ENCODE assay signal across 10 mouse cellular contexts in the genomic region with DNA sequence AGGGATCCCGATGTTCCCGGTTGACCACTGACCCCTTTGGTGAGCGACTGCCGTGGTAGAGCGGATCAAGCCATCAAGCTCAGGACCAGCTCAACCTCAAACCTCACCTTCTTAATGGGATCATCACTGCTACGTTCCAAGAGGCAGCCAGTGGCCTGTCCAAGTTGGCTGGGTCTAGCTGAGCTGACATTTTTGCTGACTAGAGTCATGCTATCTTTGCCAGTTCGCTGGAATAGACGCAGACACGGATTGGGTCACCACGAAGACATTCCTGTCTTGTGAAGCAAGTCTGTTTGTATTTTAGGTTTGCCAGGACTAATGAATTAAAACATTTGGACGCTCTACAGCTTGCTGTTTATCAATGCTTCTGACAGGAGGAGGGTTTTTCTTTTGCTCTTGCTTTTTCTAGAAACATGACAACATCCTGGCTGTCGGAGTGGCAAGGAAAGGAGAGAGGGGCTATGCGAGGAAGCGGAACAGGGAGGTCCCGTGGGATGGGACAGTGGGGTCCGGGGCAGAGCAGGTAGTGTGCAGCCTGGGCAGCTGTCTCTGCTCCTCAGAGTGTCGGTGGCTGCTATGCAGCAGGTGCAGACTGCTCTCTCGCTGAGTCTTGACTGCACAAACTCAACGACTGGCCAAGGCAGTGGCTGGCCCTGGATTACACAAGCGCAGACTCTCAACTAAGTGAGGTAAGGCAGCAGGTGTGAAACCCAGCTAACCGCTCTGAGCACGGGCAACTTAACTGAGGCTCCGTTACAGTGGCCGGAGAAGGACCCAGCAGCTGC. TPM values are rescaled to one million over a fixed set of nuclear protein-coding genes. Genes with fewer than 3 reads are reported as not detected.
A peak's percentile ranks its signal among the peaks of the same experiment; 100 is the strongest.
DNase-seq lines count a peak whose midpoint lies in the region; ATAC-seq lines count a peak whose summit lies in the region.
"Had no signal": no experiment of that assay in that cellular context is flagged by ENCODE, and none has a peak within 500 bp of the region (broad histone marks: within the 10 kb centered on the region; RNA-seq: fewer than 3 reads in every experiment).

A gene (plus strand): TSS at position 424 of the 785 bp plus-strand sequence.

- DNase-seq in urinary bladder, postnatal 36 days (ENCODE audit: low spot score in 2 of 2): peak; percentile 3 to 46
- no peak for DNase-seq in urinary bladder, postnatal 10 days (ENCODE audit: low spot score)
- peak; percentile 50 to 83 for DNase-seq in kidney, postnatal 25 days
- DNase-seq in T-cell, adult 2 months (ENCODE audit: low spot score): no peak
- DNase-seq in testis, postnatal 14 days (ENCODE audit: low spot score): no peak
- no peak for DNase-seq in forebrain, embryonic 14.5 days (ENCODE audit: low spot score)
- DNase-seq in right cerebral cortex, adult 2 months (ENCODE audit: low spot score in 2 of 2): no peak
- DNase-seq: cerebellum, adult 11 months had no signal

- no peaks in the 10 kb centered on the region for H3K27me3 ChIP-seq in heart, embryonic 14.5 days (ENCODE audit: control insufficient read depth, insufficient read depth, low read length)
- no peaks in the 10 kb centered on the region for H3K27me3 ChIP-seq in forebrain, embryonic 14.5 days (replicated peaks; ENCODE audit: control insufficient read depth, insufficient read depth, low read length)

- H3K4me1 ChIP-seq in heart, embryonic 14.5 days (ENCODE audit: control insufficient read depth in 2 of 2, insufficient read depth in 2 of 2, low read length in 2 of 2): peaks cover 17 to 25% of the 10 kb centered on the region in 2 experiments
- H3K4me1 ChIP-seq in forebrain, embryonic 14.5 days (ENCODE audit: control insufficient read depth, insufficient read depth, low read length): no peaks in the 10 kb centered on the region

- peak within 1 kb of the TSS; percentile 19; the same call in 1 of the 2 replicates for H3K4me2 ChIP-seq in heart, embryonic 14.5 days (ENCODE audit: low read length)
- H3K4me2 ChIP-seq in forebrain, embryonic 14.5 days (ENCODE audit: low read length): no peak within 1 kb of the TSS

- peak within 1 kb of the TSS; percentile 25 to 39; a peak in 2 of 4 replicates for H3K27ac ChIP-seq in heart, embryonic 14.5 days (replicated peaks in 1 of 2; ENCODE audit: control insufficient read depth in 1 of 2, insufficient read depth in 1 of 2, low read depth in 2 of 2, low read length in 2 of 2)
- no peak within 1 kb of the TSS for H3K27ac ChIP-seq in forebrain, embryonic 14.5 days (ENCODE audit: low read depth, low read length)

- H3K9me3 ChIP-seq in heart, embryonic 14.5 days (ENCODE audit: control insufficient read depth, low read length): no peaks in the 10 kb centered on the region
- H3K9me3 ChIP-seq in forebrain, embryonic 14.5 days (replicated peaks; ENCODE audit: control insufficient read depth, low read length): no peaks in the 10 kb centered on the region

- H3K36me3 ChIP-seq in heart, embryonic 14.5 days (ENCODE audit: control insufficient read depth, insufficient read depth, low read length): no peaks in the 10 kb centered on the region
- no peaks in the 10 kb centered on the region for H3K36me3 ChIP-seq in forebrain, embryonic 14.5 days (ENCODE audit: control insufficient read depth, insufficient read depth, low read length)

- 0 out of 2 replicates have a peak, but pooled peaks have one; percentile 23 for ATAC-seq in heart, embryonic 14.5 days (ENCODE audit: insufficient number of reproducible peaks, insufficient read depth, low FRiP score, low read depth)
- ATAC-seq in forebrain, embryonic 14.5 days: no peak
- ATAC-seq: inflammation-experienced regulatory T-cells, adult 6 months had no signal

- peak within 1 kb of the TSS in 1 of 2 experiments; percentile 13; a peak in 1 of 4 replicates for H3K4me3 ChIP-seq in heart, embryonic 14.5 days (ENCODE audit: control insufficient read depth in 1 of 2, insufficient read depth in 1 of 2, low read depth in 1 of 2, low read length in 2 of 2)
- H3K4me3 ChIP-seq in forebrain, embryonic 14.5 days (ENCODE audit: low read depth, low read length): no peak within 1 kb of the TSS

- H3K9ac ChIP-seq in heart, embryonic 14.5 days (ENCODE audit: low read length): no peak within 1 kb of the TSS; the same call in 1 of the 2 replicates
- H3K9ac ChIP-seq in forebrain, embryonic 14.5 days (ENCODE audit: low read length): no peak within 1 kb of the TSS

- WGBS in heart, embryonic 14.5 days: 57% methylated on average over 24 of the region's 24 CpGs
- 92% methylated on average over 24 of the region's 24 CpGs for WGBS in forebrain, embryonic 14.5 days

RNA-seq across cellular contexts. Expression of the gene that starts here (rescaled TPM):
- polyA plus RNA-seq in heart, embryonic 14.5 days (2014; fragmentation: Nextera tagmentation; extraction: Ambion mirVana): 0.59 and 0.70 TPM in 2 replicates
- not detected in 2 replicates for polyA plus RNA-seq in forebrain, embryonic 14.5 days (2014; fragmentation: Nextera tagmentation; extraction: Ambion mirVana)
- polyA plus RNA-seq: inflammation-experienced regulatory T-cells, adult 6 months had no signal

Comparison
In these comparisons a context has a peak if more than half of its experiments do, and no peak if none do; other contexts are left out.
1. DNase-seq: peak in urinary bladder, postnatal 36 days (2 of 2) and kidney, postnatal 25 days (2 of 2); none in urinary bladder, postnatal 10 days (single experiment), T-cell, adult 2 months (single experiment), testis, postnatal 14 days (single experiment), forebrain, embryonic 14.5 days (single experiment) and right cerebral cortex, adult 2 months (0 of 2).
2. Peak in ATAC-seq, H3K27ac ChIP-seq and H3K4me2 ChIP-seq in heart, embryonic 14.5 days; RNA of the gene not detected or under 1 TPM.